Mouse (Mus musculus) layer of hippocampus, postnatal 36 days (tissue): Measurements from ENCODE around the gene Dpagt1. TPM values are rescaled to one million over a fixed set of nuclear protein-coding genes. Genes with fewer than 3 reads are reported as not detected.
"Not testable (repeated sequence)": the region's sequence is repeated elsewhere in the genome, so short reads cannot be mapped to it uniquely, and the experiment has no call there.

Source experiments
- DNase-seq, 2 experiments: peaks; one replicate each; pipeline ENCODE4 v3.0.0; 2022
- total RNA-seq, 2 experiments: library from RNA; stranded (reverse); gene quantifications; 2 replicates each; pipeline ENCODE4 v1.2.3; 2021

The Dpagt1 gene
- total RNA-seq, 2 experiments from 2014 or later, result 14.5 to 15.9 TPM

GRCm38 (mm10) chr9:44318826-44319095 lies 7.1 kb upstream of the Dpagt1 start:
- no peak for DNase-seq

DNA sequence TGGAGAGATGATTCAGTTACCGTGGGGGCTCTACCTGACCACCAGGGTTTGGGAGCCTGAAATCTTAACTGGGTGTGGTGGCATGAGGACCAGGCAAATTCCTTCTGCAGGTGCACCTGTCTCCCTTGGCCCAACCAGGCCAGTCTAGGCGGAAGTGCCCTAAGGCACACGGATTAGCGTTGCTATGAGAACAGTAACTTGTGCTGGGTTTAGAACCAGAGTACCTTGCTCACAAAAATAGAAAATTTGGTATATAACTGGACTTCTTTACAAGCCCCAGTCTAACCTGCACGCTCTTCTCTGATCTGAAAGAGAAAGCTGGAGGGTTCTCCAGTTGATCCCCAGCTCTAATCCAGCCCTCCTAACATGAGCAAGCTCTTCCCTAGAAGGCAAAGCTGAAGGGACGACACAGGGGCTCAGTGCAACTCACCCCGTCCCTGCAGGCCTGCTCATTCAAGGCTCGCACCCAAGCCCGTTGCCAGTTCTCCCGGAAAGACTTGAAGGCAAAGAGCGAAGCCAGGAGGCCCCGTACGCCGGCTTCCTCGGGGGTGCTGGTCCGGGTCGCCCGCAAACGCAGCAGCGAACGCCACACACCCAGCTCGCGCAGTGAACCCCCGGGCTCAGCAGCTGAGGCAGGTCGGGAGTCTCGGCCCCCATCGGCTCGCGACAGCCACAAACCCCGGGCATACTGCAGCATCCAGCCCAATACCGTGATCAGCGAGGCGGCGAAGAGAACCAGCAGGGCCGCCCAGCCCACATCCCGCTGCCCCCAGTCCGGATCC lies 6.5 kb upstream of the Dpagt1 start:
- peak in 1 of 2 experiments; percentile 34 for DNase-seq

- peak; percentile 87 for DNase-seq
Observed at GRCm38 (mm10) chr9:44319887-44320798, 5.7 kb upstream of the Dpagt1 start, which contains the start of gene C2cd2l. Gene C2cd2l, minus strand, starts transcription at chr9:44320285.

DNA sequence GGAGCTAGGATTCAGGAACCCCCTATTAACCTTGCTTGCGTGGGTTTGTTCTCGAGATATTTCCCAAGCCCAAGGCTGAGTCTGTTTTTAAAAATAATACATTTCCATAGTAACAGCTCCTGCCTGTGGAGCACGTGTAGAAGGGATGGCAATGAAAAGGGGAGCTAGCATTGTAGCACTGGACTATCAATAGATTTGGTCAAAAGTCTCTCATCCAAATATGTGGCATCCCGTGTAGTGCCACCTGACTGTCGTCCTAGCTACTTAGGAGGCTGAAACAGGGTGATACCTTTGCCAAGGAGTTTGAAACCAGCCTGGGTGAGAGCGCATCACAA lies 5.1 kb upstream of the Dpagt1 start:
- DNase-seq, result peak in 1 of 2 experiments; percentile 33

DNA sequence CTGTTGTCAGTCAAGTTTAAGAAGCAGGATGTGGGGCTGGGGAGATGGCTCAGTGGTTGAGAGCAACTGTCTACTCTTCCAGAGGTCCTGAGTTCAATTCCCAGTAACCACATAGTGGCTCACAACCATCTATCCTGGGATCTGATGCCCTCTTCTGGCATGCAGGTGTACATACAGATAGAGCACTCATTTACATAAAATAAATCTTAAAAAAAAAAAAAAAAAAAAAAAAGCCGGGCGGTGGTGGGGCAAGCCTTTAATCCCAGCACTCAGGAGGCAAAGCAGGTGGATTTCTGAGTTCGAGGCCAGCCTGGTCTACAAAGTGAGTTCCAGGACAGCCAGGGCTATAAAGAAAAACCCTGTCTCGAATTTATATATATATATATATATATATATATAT lies 2.2 kb upstream of the Dpagt1 start:
- not testable (repeated sequence) for DNase-seq

DNA sequence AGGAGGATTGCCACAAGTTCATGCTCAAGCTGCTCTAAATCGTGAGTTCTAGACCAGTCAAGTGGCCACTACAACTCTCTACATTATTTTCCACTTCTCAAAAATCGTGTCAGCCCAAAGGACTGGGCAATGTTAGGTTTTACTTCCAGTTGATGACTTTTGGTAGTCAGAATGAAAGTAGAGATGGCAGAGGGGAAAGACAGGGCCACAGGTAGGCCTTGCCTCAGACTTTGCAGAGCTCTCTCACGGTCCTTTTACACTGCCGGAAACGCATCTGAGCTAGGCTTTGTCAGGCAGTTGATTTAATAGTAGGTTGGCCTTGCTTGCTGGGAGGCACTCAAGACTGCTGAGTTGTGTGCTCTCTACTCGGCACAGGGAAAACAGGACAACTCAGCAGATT lies 1.7 kb upstream of the Dpagt1 start:
- no peak for DNase-seq

GRCm38 (mm10) chr9:44325032-44325767 lies 619 bp upstream of the Dpagt1 start:
- not testable (repeated sequence) for DNase-seq

DNA sequence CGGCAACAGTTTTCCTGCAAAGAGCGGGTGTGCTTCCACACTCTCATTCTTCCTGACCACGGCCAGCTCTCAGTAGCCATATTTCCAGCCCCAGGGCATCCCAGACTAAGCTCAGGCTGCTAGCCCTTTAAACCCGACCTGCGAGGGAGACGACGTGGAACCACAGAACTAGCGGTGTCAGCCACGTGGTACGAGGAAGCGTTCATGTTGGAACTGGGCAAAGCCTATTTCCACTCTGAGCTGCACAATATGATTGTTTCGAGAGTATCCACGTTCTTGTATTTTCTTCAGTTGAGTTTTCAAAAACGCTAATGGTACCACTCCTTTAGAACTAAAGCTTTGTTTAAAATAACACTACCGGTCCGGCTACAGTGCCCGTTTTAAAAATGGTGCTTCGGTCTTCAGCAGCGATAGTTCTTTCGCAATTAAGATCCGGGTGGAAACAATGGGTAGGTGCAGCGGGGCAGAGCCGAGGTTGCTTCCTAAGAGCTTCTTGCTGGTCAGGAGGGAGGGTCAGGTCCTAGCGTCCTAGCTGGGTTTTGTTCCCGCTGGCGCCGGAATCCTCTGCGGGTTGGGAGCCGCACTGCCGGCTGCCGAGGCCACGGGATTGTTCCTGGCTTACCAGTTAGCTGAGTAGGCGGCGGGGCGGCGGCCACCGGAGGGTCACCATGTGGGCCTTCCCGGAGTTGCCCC lies 698 bp downstream of the Dpagt1 start:
- DNase-seq, result peak; percentile 85 to 86

GRCm38 (mm10) chr9:44327064-44327711 lies 1.4 kb downstream of the Dpagt1 start:
- no peak for DNase-seq

DNA sequence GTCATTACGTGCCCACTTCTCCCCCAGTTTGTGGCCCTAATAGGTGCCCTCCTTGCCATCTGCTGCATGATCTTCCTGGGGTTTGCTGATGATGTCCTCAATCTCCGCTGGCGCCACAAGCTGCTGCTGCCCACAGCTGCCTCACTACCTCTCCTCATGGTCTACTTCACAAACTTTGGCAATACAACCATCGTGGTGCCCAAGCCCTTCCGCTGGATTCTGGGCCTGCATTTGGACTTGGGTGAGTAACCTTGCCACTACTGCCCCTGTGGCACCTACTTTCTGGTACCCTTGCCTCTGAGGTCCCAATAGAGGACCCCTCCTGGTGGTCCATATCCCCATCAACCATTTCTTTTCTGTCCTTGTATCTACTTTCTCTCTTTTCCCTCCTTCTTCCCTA lies 2.1 kb downstream of the Dpagt1 start:
- no peak for DNase-seq

GRCm38 (mm10) chr9:44330736-44331135 lies 4.9 kb downstream of the Dpagt1 start:
- no peak for DNase-seq

DNA sequence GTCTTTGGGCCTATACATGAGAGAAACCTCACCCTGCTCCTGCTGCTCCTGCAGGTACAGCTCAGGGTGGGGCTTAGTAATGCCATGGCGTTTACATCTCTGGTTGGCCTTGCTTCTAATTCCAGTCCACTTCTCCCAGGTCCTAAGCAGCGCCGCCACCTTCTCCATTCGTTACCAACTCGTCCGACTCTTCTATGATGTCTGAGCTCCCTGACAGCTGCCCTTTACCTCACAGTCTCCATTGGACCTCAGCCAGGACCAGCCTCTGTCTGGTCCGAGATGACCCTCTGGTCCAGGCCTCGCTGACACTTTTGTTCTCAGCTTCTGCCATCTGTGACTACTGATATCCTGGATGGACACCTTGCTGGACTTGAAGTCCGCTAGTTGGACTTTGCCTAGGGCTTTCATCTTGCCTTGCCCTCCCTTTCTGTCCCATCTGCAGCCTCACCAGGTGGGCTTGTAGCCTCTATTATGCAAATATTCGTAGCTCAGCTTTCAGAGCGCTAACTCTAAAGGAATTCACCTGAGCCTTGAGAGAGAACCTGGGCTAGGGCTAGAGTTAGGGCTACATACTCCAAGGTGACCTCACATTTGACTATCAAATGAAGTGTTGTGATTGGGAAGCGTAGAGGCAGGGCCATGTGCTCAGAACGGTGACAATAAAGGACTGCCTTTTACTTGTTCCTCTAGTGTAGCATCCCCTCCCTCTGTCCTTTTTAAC lies 7.3 kb downstream of the Dpagt1 start:
- no peak for DNase-seq

GRCm38 (mm10) chr9:44334396-44335330 lies 8.8 kb downstream of the Dpagt1 start, which contains the start of gene H2afx:
Gene H2afx, plus strand, starts transcription at chr9:44334694.
- peak; percentile 98 for DNase-seq

- DNase-seq, result no peak
Observed at GRCm38 (mm10) chr9:44335331-44336092, 9.7 kb downstream of the Dpagt1 start.

DNA sequence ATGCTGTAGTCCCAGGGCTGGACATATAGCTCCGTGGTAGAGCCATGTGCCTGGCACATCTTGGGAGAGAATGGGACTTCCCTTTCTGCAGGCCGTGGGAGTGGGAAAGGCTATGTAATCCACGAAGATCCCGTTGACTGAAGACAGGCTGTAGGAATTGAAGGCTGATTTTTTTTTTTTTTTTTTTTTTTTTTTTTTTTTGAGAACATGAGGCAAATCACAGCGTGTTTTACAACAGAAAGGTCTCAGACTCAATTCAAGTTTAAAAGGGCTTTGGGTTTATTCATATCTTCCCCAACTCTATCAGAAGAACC lies 10.2 kb downstream of the Dpagt1 start:
- DNase-seq, result no peak

GRCm38 (mm10) chr9:44336513-44336912 lies 10.7 kb downstream of the Dpagt1 start:
- not testable (repeated sequence) for DNase-seq

DNA sequence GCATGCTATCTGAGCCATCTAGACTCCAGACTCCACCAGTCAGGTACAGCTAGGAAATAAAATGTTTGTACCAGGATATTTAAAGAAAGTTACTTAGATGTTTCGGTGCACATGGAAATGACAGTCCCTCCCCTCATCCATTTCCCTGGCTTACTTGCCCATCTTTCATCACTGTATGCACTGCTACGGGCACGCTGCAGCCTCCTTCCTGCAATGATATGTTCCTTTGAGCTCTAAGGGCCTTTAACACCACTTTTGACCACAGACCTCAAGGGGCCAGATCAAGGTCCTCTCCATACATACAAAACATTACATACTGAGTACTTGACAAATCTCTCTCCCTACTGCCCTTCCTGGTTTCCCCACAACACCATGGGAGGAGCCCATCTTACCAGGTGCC lies 11.1 kb downstream of the Dpagt1 start:
- no peak for DNase-seq

- DNase-seq, result no peak
Observed at GRCm38 (mm10) chr9:44337436-44338169, 11.8 kb downstream of the Dpagt1 start.

GRCm38 (mm10) chr9:44338574-44338973 lies 12.8 kb downstream of the Dpagt1 start:
- no peak for DNase-seq
